Mouse (Mus musculus) forebrain, postnatal 0 days (tissue): ENCODE results near the gene Fars2. TPM values are rescaled to one million over a fixed set of nuclear protein-coding genes. Genes with fewer than 3 reads are reported as not detected.
A peak's percentile ranks its signal among the peaks of the same experiment; 100 is the strongest.

ENCODE experiments used
- ATAC-seq: fragments of 200-750 bp; cut with Nextera tagmentation; 2 replicates; pipeline ENCODE4 v1.8.0; 2017; ENCODE audit warnings: mild to moderate bottlenecking, moderate library complexity
- DNase-seq: peaks from one replicate; pipeline ENCODE4 v3.0.0-alpha.2; 2015
- H3K27ac ChIP-seq: fragments of 300-500 bp; sonication (generic); 2 replicates; pipeline ENCODE4 v1.5.1; 2014; ENCODE audit warnings: low read depth, mild to moderate bottlenecking, antibody characterized with exemption, low read length, moderate library complexity, mixed read lengths
- H3K27me3 ChIP-seq: fragments of 300-500 bp; sonication (generic); 2 replicates; pipeline ENCODE4 v1.6.1; 2014; ENCODE audit warnings: mild to moderate bottlenecking, low read length, mixed read lengths; ENCODE audit not compliant: insufficient read depth
- H3K36me3 ChIP-seq: fragments of 300-500 bp; sonication (generic); 2 replicates; pipeline ENCODE4 v1.6.1; 2014; ENCODE audit warnings: mild to moderate bottlenecking, moderate library complexity; ENCODE audit not compliant: insufficient read depth
- H3K4me1 ChIP-seq: fragments of 300-500 bp; sonication (generic); 2 replicates; pipeline ENCODE4 v1.6.1; 2014; ENCODE audit warnings: antibody characterized with exemption; ENCODE audit not compliant: insufficient read depth
- H3K4me2 ChIP-seq: fragments of 300-500 bp; sonication (generic); 2 replicates; pipeline ENCODE4 v1.6.1; 2014; ENCODE audit warnings: low read depth, mild to moderate bottlenecking, moderate library complexity
- H3K4me3 ChIP-seq: fragments of 300-500 bp; sonication (generic); 2 replicates; pipeline ENCODE4 v1.5.1; 2014; ENCODE audit warnings: low read depth, low read length, mixed read lengths
- H3K9ac ChIP-seq: fragments of 300-500 bp; sonication (generic); 2 replicates; pipeline ENCODE4 v1.6.1; 2014; ENCODE audit warnings: mild to moderate bottlenecking
- H3K9me3 ChIP-seq: fragments of 300-500 bp; sonication (generic); 2 replicates; pipeline ENCODE4 v1.6.1; 2016; ENCODE audit warnings: low read length
- CTCF ChIP-seq: sonication (generic); IDR thresholded peaks from 2 replicates; pipeline ENCODE4 v1.5.1; 2016; ENCODE audit warnings: antibody characterized with exemption, control low read depth, low read depth
- WGBS: fragments of 180-500 bp; shearing (Covaris S2); extraction: QIAGEN DNeasy Blood & Tissue Kit; methylation state at CpG from one replicate; pipeline ENCODE4 v1.1.7; 2014; 5-methylcytosine and 5-hydroxymethylcytosine counted together
- polyA plus RNA-seq: library from polyadenylated mRNA; unstranded; fragments of >200 nt; fragmentation: Nextera tagmentation; extraction: Ambion mirVana; gene quantifications from 2 replicates; pipeline ENCODE4 v1.2.1, GENCODE M21; 2015
- total RNA-seq: library from RNA; depleted of rRNA; stranded (reverse); fragments of >200 nt; gene quantifications from 2 replicates; pipeline ENCODE4 v1.2.3, GENCODE M21; 2014

Gene Fars2
- total and polyA plus RNA-seq, 2 experiments from 2014 or later: 29.9 to 35.5 TPM

DNA sequence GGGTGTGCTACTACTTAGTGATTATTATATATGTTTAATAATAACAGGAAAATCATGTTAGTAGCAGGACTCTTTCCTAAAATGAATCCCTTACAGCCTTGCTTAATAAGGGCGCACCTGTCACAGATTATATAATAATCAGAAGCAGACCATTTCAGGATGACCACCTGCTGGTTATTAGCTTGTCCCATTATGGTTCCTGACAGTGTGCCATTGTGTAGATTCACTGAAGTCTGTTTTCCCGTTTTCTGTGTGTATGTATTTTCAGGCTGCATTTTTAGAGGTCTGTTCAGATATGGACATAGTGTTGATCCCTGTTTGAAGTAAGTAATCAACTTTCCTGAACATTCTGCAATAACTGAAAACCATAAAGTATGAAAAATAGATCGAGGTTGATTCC lies 136.7 kb downstream of the Fars2 start:
- H3K4me1 ChIP-seq: no peaks in the 10 kb centered on the region
- no peak overlapping the region for H3K4me2 ChIP-seq
- H3K4me3 ChIP-seq: no peak overlapping the region
- ATAC-seq (no peak), DNase-seq (no peak)
- no peak overlapping the region for H3K9ac ChIP-seq
- 62% methylated on average over 3 of the region's 3 CpGs for WGBS
- no peak overlapping the region for H3K27ac ChIP-seq
- no peaks in the 10 kb centered on the region for H3K9me3 ChIP-seq
- no peaks in the 10 kb centered on the region for H3K36me3 ChIP-seq
- TF ChIP-seq CTCF: no peak
- no peaks in the 10 kb centered on the region for H3K27me3 ChIP-seq

GRCm38 (mm10) chr13:36257213-36257612 lies 140.0 kb downstream of the Fars2 start:
- H3K4me2 ChIP-seq: no peak overlapping the region
- H3K4me1 ChIP-seq: no peaks in the 10 kb centered on the region
- H3K4me3 ChIP-seq: no peak overlapping the region
- no peak overlapping the region for H3K27ac ChIP-seq
- no peaks in the 10 kb centered on the region for H3K9me3 ChIP-seq
- no peak for ATAC-seq
- 72% methylated on average over 5 of the region's 5 CpGs for WGBS
- H3K36me3 ChIP-seq: no peaks in the 10 kb centered on the region
- no peak for TF ChIP-seq CTCF
- DNase-seq: no peak
- no peak overlapping the region for H3K9ac ChIP-seq
- no peaks in the 10 kb centered on the region for H3K27me3 ChIP-seq

DNA sequence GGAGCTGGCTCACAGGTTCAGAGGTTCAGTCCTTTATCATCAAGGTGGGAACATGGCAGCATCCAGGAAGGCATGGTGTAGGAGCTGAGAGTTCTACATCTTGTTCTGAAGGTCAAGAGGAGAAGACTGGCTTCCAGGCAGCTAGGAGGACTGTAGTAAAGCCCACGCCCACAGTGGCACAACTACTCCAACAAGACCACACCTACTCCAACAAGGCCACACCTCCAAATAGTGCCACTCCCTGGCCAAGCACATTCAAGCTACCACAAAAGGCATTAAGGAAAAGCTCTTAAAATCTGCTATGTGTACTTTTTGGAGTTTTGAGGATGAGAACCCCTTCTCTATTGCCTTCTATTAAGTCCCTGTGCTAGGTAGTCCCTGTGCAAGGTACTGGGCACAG lies 142.5 kb downstream of the Fars2 start:
- Histone ChIP-seq H3K9ac (no peak overlapping the region), H3K9me3 (no peaks in the 10 kb centered on the region), H3K4me2 (no peak overlapping the region), H3K4me1 (peaks cover 2% of the 10 kb centered on the region; the same call in 1 of the 2 replicates), H3K36me3 (no peaks in the 10 kb centered on the region), H3K27ac (no peak overlapping the region), H3K27me3 (no peaks in the 10 kb centered on the region), H3K4me3 (no peak overlapping the region)
- 97% methylated on average over 1 of the region's 1 CpGs for WGBS
- TF ChIP-seq CTCF: no peak
- DNase-seq: no peak
- no peak for ATAC-seq

DNA sequence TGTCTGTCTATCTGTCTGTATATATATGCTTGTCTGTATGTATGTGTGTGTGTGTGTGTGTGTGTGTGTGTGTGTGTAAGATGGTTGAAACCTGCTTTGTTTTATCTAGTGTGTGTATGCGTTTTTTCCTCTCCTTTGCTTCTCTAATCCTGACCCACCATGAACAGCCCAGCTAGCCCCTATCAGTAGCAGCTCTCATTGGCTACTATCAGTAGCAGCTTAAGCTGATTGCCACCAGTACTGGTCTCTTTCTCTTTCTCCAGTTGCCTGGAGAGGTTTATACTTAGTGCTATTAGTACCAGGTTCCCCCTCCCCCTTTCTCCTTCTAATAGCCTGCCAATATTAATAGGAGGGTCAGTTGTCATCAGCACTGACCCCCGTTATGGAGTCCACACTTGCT lies 144.1 kb downstream of the Fars2 start:
- Histone ChIP-seq H3K4me1 (peaks cover 7% of the 10 kb centered on the region; the same call in 1 of the 2 replicates), H3K4me3 (no peak overlapping the region), H3K9me3 (no peaks in the 10 kb centered on the region), H3K27me3 (no peaks in the 10 kb centered on the region), H3K36me3 (no peaks in the 10 kb centered on the region), H3K9ac (no peak overlapping the region), H3K27ac (no peak overlapping the region), H3K4me2 (no peak overlapping the region)
- no peak for DNase-seq
- ATAC-seq: no peak
- WGBS: 79% methylated on average over 2 of the region's 2 CpGs
- no peak for TF ChIP-seq CTCF

DNA sequence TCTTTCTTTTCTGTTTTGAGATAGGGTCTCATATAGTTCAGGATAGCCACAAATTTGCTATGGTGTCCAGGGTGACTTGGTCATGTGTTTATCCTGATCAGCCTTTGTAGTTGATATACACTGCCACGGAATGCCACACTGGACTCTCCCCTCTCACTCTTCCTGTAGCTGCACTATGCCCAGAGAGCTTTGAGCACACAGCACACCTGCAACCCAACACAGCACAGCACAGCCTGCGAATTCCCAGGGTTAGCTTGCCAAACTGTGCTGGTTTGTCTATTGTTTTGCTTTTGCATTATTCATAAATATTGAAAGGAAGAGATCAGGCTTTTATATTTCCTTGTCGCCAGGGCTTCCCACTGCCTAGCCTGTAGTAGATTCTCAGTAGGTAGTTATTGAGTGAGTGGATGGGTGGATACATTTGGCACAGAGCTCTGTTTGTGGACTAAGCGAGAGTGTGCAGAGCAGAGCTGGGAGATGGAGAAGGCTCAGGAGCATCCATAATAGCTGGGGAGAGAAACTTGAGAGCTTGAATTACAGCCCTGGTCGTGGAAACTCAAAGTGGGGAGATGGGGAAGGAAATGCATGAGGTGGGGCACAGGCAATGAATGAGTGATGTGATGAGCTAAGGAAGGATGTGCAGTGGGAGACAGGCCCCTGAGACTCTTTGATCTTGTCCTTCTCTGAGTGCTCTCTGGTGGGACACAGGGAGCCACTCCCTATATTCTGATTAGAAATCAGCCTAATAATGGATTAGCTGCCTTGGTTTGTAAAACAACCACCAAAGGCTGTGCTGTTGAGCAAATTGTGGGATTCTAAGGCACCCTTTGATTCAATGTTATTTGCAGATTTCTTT lies 146.3 kb downstream of the Fars2 start:
- Histone ChIP-seq H3K9ac (no peak overlapping the region), H3K4me2 (no peak overlapping the region), H3K36me3 (no peaks in the 10 kb centered on the region), H3K4me1 (peaks cover 7% of the 10 kb centered on the region; the same call in 1 of the 2 replicates), H3K27me3 (no peaks in the 10 kb centered on the region), H3K27ac (no peak overlapping the region), H3K9me3 (no peaks in the 10 kb centered on the region), H3K4me3 (no peak overlapping the region)
- no peak for ATAC-seq
- TF ChIP-seq CTCF: no peak
- 23% methylated on average over 5 of the region's 5 CpGs for WGBS
- no peak for DNase-seq

GRCm38 (mm10) chr13:36264391-36264790 lies 147.2 kb downstream of the Fars2 start:
- Histone ChIP-seq H3K36me3 (no peaks in the 10 kb centered on the region), H3K4me1 (peaks cover 7% of the 10 kb centered on the region; the same call in 1 of the 2 replicates), H3K27me3 (no peaks in the 10 kb centered on the region), H3K9ac (no peak overlapping the region), H3K9me3 (no peaks in the 10 kb centered on the region), H3K27ac (no peak overlapping the region), H3K4me2 (no peak overlapping the region), H3K4me3 (no peak overlapping the region)
- 80% methylated on average over 5 of the region's 5 CpGs for WGBS
- DNase-seq (no peak), ATAC-seq (peak; percentile 57; the same call in 1 of the 2 replicates)
- TF ChIP-seq CTCF: no peak; the same call in 1 of the 2 replicates

GRCm38 (mm10) chr13:36265342-36265744 lies 148.1 kb downstream of the Fars2 start:
- peaks cover 7% of the 10 kb centered on the region; the same call in 1 of the 2 replicates for H3K4me1 ChIP-seq
- H3K27ac ChIP-seq: no peak overlapping the region
- TF ChIP-seq CTCF: no peak
- no peak overlapping the region for H3K4me3 ChIP-seq
- H3K4me2 ChIP-seq: no peak overlapping the region
- H3K9ac ChIP-seq: no peak overlapping the region
- H3K27me3 ChIP-seq: no peaks in the 10 kb centered on the region
- peak; percentile 79 for ATAC-seq
- WGBS: 41% methylated on average over 3 of the region's 3 CpGs
- peak; percentile 56 for DNase-seq
- no peaks in the 10 kb centered on the region for H3K9me3 ChIP-seq
- no peaks in the 10 kb centered on the region for H3K36me3 ChIP-seq
